Mouse (Mus musculus): ENCODE results near the gene Zfp697. TPM values are rescaled to one million over a fixed set of nuclear protein-coding genes. Genes with fewer than 3 reads are reported as not detected.
"Not testable (repeated sequence)": the region's sequence is repeated elsewhere in the genome, so short reads cannot be mapped to it uniquely, and the experiment has no call there.

Gene Zfp697
- polyA plus RNA-seq, 1 experiment from 2014 or later: 5.8 TPM

GRCm38 (mm10) chr3:98378267-98378666 lies 4.0 kb upstream of the Zfp697 start:
- H3K27me3 ChIP-seq (replicated peaks): no peaks in the 10 kb centered on the region
- no peak overlapping the region for H3K4me2 ChIP-seq
- ATAC-seq (ENCODE audit: insufficient read depth, low FRiP score, low read depth): no peak
- no peaks in the 10 kb centered on the region for H3K9me3 ChIP-seq
- H3K4me1 ChIP-seq: peaks cover 4% of the 10 kb centered on the region
- H3K9ac ChIP-seq: no peak overlapping the region
- 84% methylated on average over 4 of the region's 4 CpGs for WGBS
- no peak overlapping the region for H3K27ac ChIP-seq
- H3K4me3 ChIP-seq (replicated peaks): no peak overlapping the region
- H3K36me3 ChIP-seq: no peaks in the 10 kb centered on the region

GRCm38 (mm10) chr3:98379236-98379635 lies 3.0 kb upstream of the Zfp697 start:
- Histone ChIP-seq H3K27ac (no peak overlapping the region), H3K27me3 (replicated peaks) (no peaks in the 10 kb centered on the region), H3K4me3 (replicated peaks) (no peak overlapping the region), H3K4me1 (peaks cover 11% of the 10 kb centered on the region), H3K4me2 (no peak overlapping the region), H3K9ac (no peak overlapping the region), H3K36me3 (no peaks in the 10 kb centered on the region), H3K9me3 (no peaks in the 10 kb centered on the region)
- 9% methylated on average over 7 of the region's 7 CpGs for WGBS
- no peak for ATAC-seq (ENCODE audit: insufficient read depth, low FRiP score, low read depth)

GRCm38 (mm10) chr3:98381677-98382245 lies 500 bp upstream of the Zfp697 start:
- Histone ChIP-seq H3K27me3 (replicated peaks) (no peaks in the 10 kb centered on the region), H3K36me3 (no peaks in the 10 kb centered on the region), H3K27ac (no peak overlapping the region), H3K9ac (peak overlapping the region; percentile 49), H3K9me3 (no peaks in the 10 kb centered on the region), H3K4me1 (peaks cover 11% of the 10 kb centered on the region), H3K4me2 (peak overlapping the region; percentile 89), H3K4me3 (replicated peaks) (peak overlapping the region; percentile 72)
- 6% methylated on average over 17 of the region's 17 CpGs for WGBS
- peak; percentile 8; the same call in 1 of the 2 replicates for ATAC-seq (ENCODE audit: insufficient read depth, low FRiP score, low read depth)

GRCm38 (mm10) chr3:98383024-98383790 lies 946 bp downstream of the Zfp697 start:
- H3K27ac ChIP-seq: no peak overlapping the region
- H3K9ac ChIP-seq: peak overlapping the region; percentile 49
- H3K27me3 ChIP-seq (replicated peaks): no peaks in the 10 kb centered on the region
- no peaks in the 10 kb centered on the region for H3K36me3 ChIP-seq
- no peaks in the 10 kb centered on the region for H3K9me3 ChIP-seq
- WGBS: 9% methylated on average over 21 of the region's 21 CpGs
- ATAC-seq (ENCODE audit: insufficient read depth, low FRiP score, low read depth): no peak
- H3K4me1 ChIP-seq: peaks cover 11% of the 10 kb centered on the region
- H3K4me3 ChIP-seq (replicated peaks): peak overlapping the region; percentile 72
- H3K4me2 ChIP-seq: peak overlapping the region; percentile 89

GRCm38 (mm10) chr3:98387086-98387485 lies 4.8 kb downstream of the Zfp697 start:
- Histone ChIP-seq H3K4me2 (no peak overlapping the region), H3K4me1 (peaks cover 11% of the 10 kb centered on the region), H3K4me3 (replicated peaks) (no peak overlapping the region), H3K9ac (no peak overlapping the region), H3K36me3 (no peaks in the 10 kb centered on the region), H3K27ac (no peak overlapping the region), H3K9me3 (no peaks in the 10 kb centered on the region), H3K27me3 (replicated peaks) (no peaks in the 10 kb centered on the region)
- 39% methylated on average over 4 of the region's 4 CpGs for WGBS
- no peak for ATAC-seq (ENCODE audit: insufficient read depth, low FRiP score, low read depth)

- no peak for ATAC-seq (ENCODE audit: insufficient read depth, low FRiP score, low read depth)
- Histone ChIP-seq H3K27ac (no peak overlapping the region), H3K27me3 (replicated peaks) (no peaks in the 10 kb centered on the region), H3K9me3 (no peaks in the 10 kb centered on the region), H3K36me3 (no peaks in the 10 kb centered on the region), H3K9ac (no peak overlapping the region), H3K4me1 (peaks cover 11% of the 10 kb centered on the region), H3K4me3 (replicated peaks) (no peak overlapping the region), H3K4me2 (no peak overlapping the region)
- 70% methylated on average over 7 of the region's 7 CpGs for WGBS
Measured at GRCm38 (mm10) chr3:98387756-98388155, 5.5 kb downstream of the Zfp697 start.

GRCm38 (mm10) chr3:98389305-98389704 lies 7.0 kb downstream of the Zfp697 start:
- Histone ChIP-seq H3K9me3 (no peaks in the 10 kb centered on the region), H3K4me1 (no peaks in the 10 kb centered on the region), H3K4me3 (replicated peaks) (no peak overlapping the region), H3K9ac (no peak overlapping the region), H3K36me3 (no peaks in the 10 kb centered on the region), H3K27me3 (replicated peaks) (no peaks in the 10 kb centered on the region), H3K27ac (no peak overlapping the region), H3K4me2 (no peak overlapping the region)
- ATAC-seq (ENCODE audit: insufficient read depth, low FRiP score, low read depth): no peak
- WGBS: 57% methylated on average over 3 of the region's 3 CpGs

GRCm38 (mm10) chr3:98404268-98404895 lies 22.1 kb downstream of the Zfp697 start:
- H3K9ac ChIP-seq; H3K27ac ChIP-seq; H3K36me3 ChIP-seq; H3K9me3 ChIP-seq; ATAC-seq (ENCODE audit: insufficient read depth, low FRiP score, low read depth); H3K4me1 ChIP-seq; H3K4me2 ChIP-seq; H3K4me3 ChIP-seq (replicated peaks); H3K27me3 ChIP-seq (replicated peaks): not testable (repeated sequence)
- WGBS: 92% methylated on average over 9 of the region's 9 CpGs

- not testable (repeated sequence) for H3K4me2 ChIP-seq; H3K4me3 ChIP-seq (replicated peaks); H3K36me3 ChIP-seq; H3K27me3 ChIP-seq (replicated peaks); H3K4me1 ChIP-seq; H3K9me3 ChIP-seq; H3K27ac ChIP-seq; ATAC-seq (ENCODE audit: insufficient read depth, low FRiP score, low read depth); H3K9ac ChIP-seq
- WGBS: 92% methylated on average over 6 of the region's 6 CpGs
Measured at GRCm38 (mm10) chr3:98405877-98406276, 23.6 kb downstream of the Zfp697 start.

- not testable (repeated sequence) for H3K27me3 ChIP-seq (replicated peaks); H3K9me3 ChIP-seq; H3K4me3 ChIP-seq (replicated peaks); H3K27ac ChIP-seq; H3K4me1 ChIP-seq; H3K4me2 ChIP-seq; ATAC-seq (ENCODE audit: insufficient read depth, low FRiP score, low read depth); H3K36me3 ChIP-seq; H3K9ac ChIP-seq
- 66% methylated on average over 12 of the region's 12 CpGs for WGBS
Measured at GRCm38 (mm10) chr3:98406569-98407144, 24.4 kb downstream of the Zfp697 start.

GRCm38 (mm10) chr3:98407261-98407780 lies 25.1 kb downstream of the Zfp697 start:
- H3K4me2 ChIP-seq: not testable (repeated sequence)
- WGBS: 50% methylated on average over 5 of the region's 5 CpGs

More at GRCm38 (mm10) chr3:98407261-98407780, 25.1 kb downstream of the Zfp697 start:
- H3K4me1 ChIP-seq; H3K9ac ChIP-seq; H3K9me3 ChIP-seq; H3K4me3 ChIP-seq (replicated peaks); H3K36me3 ChIP-seq; H3K27me3 ChIP-seq (replicated peaks); H3K27ac ChIP-seq: not testable (repeated sequence)
- ATAC-seq (ENCODE audit: insufficient read depth, low FRiP score, low read depth): peak; percentile 45; the same call in 1 of the 2 replicates

All from stomach, embryonic 15.5 days (tissue).